ENCODE assay signal across 8 mouse cellular contexts in the genomic region with DNA sequence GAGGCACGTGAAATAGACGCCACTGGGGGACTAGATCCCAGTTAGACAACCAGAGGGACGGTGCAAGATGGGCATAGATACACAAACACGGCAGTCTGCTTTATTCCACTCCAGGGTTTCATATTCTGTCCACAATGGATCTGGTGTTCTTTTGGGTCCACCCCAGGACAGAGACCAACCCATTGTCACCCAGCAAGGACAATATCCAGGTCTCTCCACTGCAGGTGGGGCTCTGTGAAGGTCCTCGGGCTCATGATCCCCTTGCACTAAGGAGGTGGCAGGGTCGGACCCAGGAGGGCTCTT. TPM values are rescaled to one million over a fixed set of nuclear protein-coding genes. Genes with fewer than 3 reads are reported as not detected.
DNase-seq lines count a peak whose midpoint lies in the region; ATAC-seq and TF ChIP-seq lines count a peak whose summit lies in the region.

No protein-coding gene starts in this region.

- no peaks in the 10 kb centered on the region for H3K27me3 ChIP-seq in lung, postnatal 0 days (replicated peaks; ENCODE audit: insufficient read depth, low read length)
- no peaks in the 10 kb centered on the region for H3K27me3 ChIP-seq in limb, embryonic 15.5 days
- no peaks in the 10 kb centered on the region for H3K27me3 ChIP-seq in stomach, embryonic 15.5 days (replicated peaks)

- TF ChIP-seq EP300 in lung, postnatal 0 days (IDR thresholded peaks at IDR 0.05): no peak

- no peak overlapping the region for H3K4me3 ChIP-seq in lung, postnatal 0 days (ENCODE audit: low read depth, low read length)
- H3K4me3 ChIP-seq in limb, embryonic 15.5 days: peak overlapping the region; percentile 56; the same call in 1 of the 2 replicates
- H3K4me3 ChIP-seq in stomach, embryonic 15.5 days (replicated peaks): 0 out of 2 replicates have a peak overlapping the region, but pooled peaks have one; percentile 5

- H3K9me3 ChIP-seq in lung, postnatal 0 days (ENCODE audit: low read length): no peaks in the 10 kb centered on the region
- no peaks in the 10 kb centered on the region for H3K9me3 ChIP-seq in limb, embryonic 15.5 days
- no peaks in the 10 kb centered on the region for H3K9me3 ChIP-seq in stomach, embryonic 15.5 days

- peak; percentile 49 for DNase-seq in cerebellum, adult 11-12 months
- no peak for DNase-seq in cerebellum, postnatal 14 days
- DNase-seq in lung, postnatal 0 days (ENCODE audit: low spot score): no peak
- DNase-seq in lung, postnatal 4 days: no peak
- no peak for DNase-seq in right cerebral cortex, postnatal 10 days (ENCODE audit: low spot score in 2 of 2)
- no peak for DNase-seq in kidney, postnatal 25 days

- H3K4me1 ChIP-seq in lung, postnatal 0 days (ENCODE audit: insufficient read depth, low read depth, low read length): no peaks in the 10 kb centered on the region
- peaks cover 34% of the 10 kb centered on the region for H3K4me1 ChIP-seq in limb, embryonic 15.5 days
- peaks cover 27% of the 10 kb centered on the region for H3K4me1 ChIP-seq in stomach, embryonic 15.5 days

- ATAC-seq in lung, postnatal 0 days: no peak
- ATAC-seq in limb, embryonic 15.5 days (ENCODE audit: insufficient number of reproducible peaks, low FRiP score, low TSS enrichment, low read depth): no peak
- ATAC-seq in stomach, embryonic 15.5 days (ENCODE audit: insufficient read depth, low FRiP score, low read depth): no peak

- peaks cover 11% of the 10 kb centered on the region for H3K36me3 ChIP-seq in lung, postnatal 0 days (ENCODE audit: insufficient read depth, low read length)
- peaks cover 48% of the 10 kb centered on the region for H3K36me3 ChIP-seq in limb, embryonic 15.5 days
- H3K36me3 ChIP-seq in stomach, embryonic 15.5 days: peaks cover 41% of the 10 kb centered on the region

- WGBS in lung, postnatal 0 days: 11% methylated on average over 6 of the region's 6 CpGs
- WGBS in limb, embryonic 15.5 days: 22% methylated on average over 6 of the region's 6 CpGs
- WGBS in stomach, embryonic 15.5 days: 20% methylated on average over 6 of the region's 6 CpGs

- H3K9ac ChIP-seq in lung, postnatal 0 days (replicated peaks; ENCODE audit: low read depth): no peak overlapping the region
- H3K9ac ChIP-seq in limb, embryonic 15.5 days: no peak overlapping the region
- H3K9ac ChIP-seq in stomach, embryonic 15.5 days: no peak overlapping the region

- TF ChIP-seq CTCF in lung, postnatal 0 days (IDR thresholded peaks at IDR 0.05): no peak

- H3K4me2 ChIP-seq in lung, postnatal 0 days (replicated peaks; ENCODE audit: low read depth, low read length): peak overlapping the region; percentile 57; the same call in 1 of the 2 replicates
- peak overlapping the region; percentile 78 for H3K4me2 ChIP-seq in limb, embryonic 15.5 days
- H3K4me2 ChIP-seq in stomach, embryonic 15.5 days: peak overlapping the region; percentile 71

- no peak overlapping the region for H3K27ac ChIP-seq in lung, postnatal 0 days (ENCODE audit: low read length)
- peak overlapping the region; percentile 90 for H3K27ac ChIP-seq in limb, embryonic 15.5 days
- H3K27ac ChIP-seq in stomach, embryonic 15.5 days: peak overlapping the region; percentile 91; the same call in 1 of the 2 replicates

RNA-seq across cellular contexts. Expression of a gene that starts 0.4 kb away (rescaled TPM):
- 5.4 and 5.6 TPM in 2 replicates for polyA plus RNA-seq in lung, postnatal 0 days (2015; fragmentation: Nextera tagmentation; extraction: Ambion mirVana)
- polyA plus RNA-seq in limb, embryonic 15.5 days (2015; fragmentation: Nextera tagmentation; extraction: Ambion mirVana): 27.9 and 28.3 TPM in 2 replicates
- 19.3 and 19.4 TPM in 2 replicates for polyA plus RNA-seq in stomach, embryonic 15.5 days (2015; fragmentation: Nextera tagmentation; extraction: Ambion mirVana)

RNA-seq across cellular contexts. Expression of a gene that starts 11.3 kb away (rescaled TPM):
- 146 and 159 TPM in 2 replicates for polyA plus RNA-seq in lung, postnatal 0 days (2015; fragmentation: Nextera tagmentation; extraction: Ambion mirVana)
- 408 and 429 TPM in 2 replicates for polyA plus RNA-seq in limb, embryonic 15.5 days (2015; fragmentation: Nextera tagmentation; extraction: Ambion mirVana)
- polyA plus RNA-seq in stomach, embryonic 15.5 days (2015; fragmentation: Nextera tagmentation; extraction: Ambion mirVana): 396 and 430 TPM in 2 replicates

RNA-seq across cellular contexts. Expression of a gene that starts 22.4 kb away (rescaled TPM):
- 90.4 and 96.5 TPM in 2 replicates for polyA plus RNA-seq in lung, postnatal 0 days (2015; fragmentation: Nextera tagmentation; extraction: Ambion mirVana)
- 101 and 105 TPM in 2 replicates for polyA plus RNA-seq in limb, embryonic 15.5 days (2015; fragmentation: Nextera tagmentation; extraction: Ambion mirVana)
- polyA plus RNA-seq in stomach, embryonic 15.5 days (2015; fragmentation: Nextera tagmentation; extraction: Ambion mirVana): 89.5 and 94.4 TPM in 2 replicates

RNA-seq across cellular contexts. Expression of a gene that starts 23.4 kb away (rescaled TPM):
- 29.0 and 33.2 TPM in 2 replicates for polyA plus RNA-seq in lung, postnatal 0 days (2015; fragmentation: Nextera tagmentation; extraction: Ambion mirVana)
- polyA plus RNA-seq in limb, embryonic 15.5 days (2015; fragmentation: Nextera tagmentation; extraction: Ambion mirVana): 58.8 and 59.4 TPM in 2 replicates
- polyA plus RNA-seq in stomach, embryonic 15.5 days (2015; fragmentation: Nextera tagmentation; extraction: Ambion mirVana): 47.3 and 47.7 TPM in 2 replicates

RNA-seq across cellular contexts. Expression of a gene that starts 32.1 kb away (rescaled TPM):
- 0.44 and 0.57 TPM in 2 replicates for polyA plus RNA-seq in lung, postnatal 0 days (2015; fragmentation: Nextera tagmentation; extraction: Ambion mirVana)
- 0.17 TPM in 1 of 2 replicates, not detected in the other for polyA plus RNA-seq in limb, embryonic 15.5 days (2015; fragmentation: Nextera tagmentation; extraction: Ambion mirVana)
- 0.09 and 0.14 TPM in 2 replicates for polyA plus RNA-seq in stomach, embryonic 15.5 days (2015; fragmentation: Nextera tagmentation; extraction: Ambion mirVana)
